Mouse (Mus musculus) embryonic facial prominence, embryonic 15.5 days (tissue): ENCODE measurements around the gene Nrap. TPM values are rescaled to one million over a fixed set of nuclear protein-coding genes. Genes with fewer than 3 reads are reported as not detected.

ENCODE experiments used
- ATAC-seq: fragments of 200-750 bp; cut with Nextera tagmentation; 2 replicates; pipeline ENCODE4 v1.8.0; 2017; ENCODE audit warnings: low read depth, moderate TSS enrichment; ENCODE audit not compliant: insufficient number of reproducible peaks, low FRiP score, low TSS enrichment
- H3K27ac ChIP-seq: fragments of 300-500 bp; sonication (generic); replicated peaks from 2 replicates; pipeline ENCODE4 v1.5.1; 2015; ENCODE audit warnings: mild to moderate bottlenecking, inconsistent platforms
- H3K27me3 ChIP-seq: fragments of 300-500 bp; sonication (generic); 2 replicates; pipeline ENCODE4 v1.6.1; 2015; ENCODE audit warnings: inconsistent platforms
- H3K36me3 ChIP-seq: fragments of 300-500 bp; sonication (generic); 2 replicates; pipeline ENCODE4 v1.6.1; 2015; ENCODE audit warnings: mild to moderate bottlenecking, inconsistent platforms
- H3K4me1 ChIP-seq: fragments of 300-500 bp; sonication (generic); 2 replicates; pipeline ENCODE4 v1.6.1; 2015; ENCODE audit warnings: inconsistent platforms
- H3K4me2 ChIP-seq: fragments of 300-500 bp; sonication (generic); replicated peaks from 2 replicates; pipeline ENCODE4 v1.6.1; 2015; ENCODE audit warnings: mild to moderate bottlenecking, inconsistent platforms
- H3K4me3 ChIP-seq: fragments of 300-500 bp; sonication (generic); replicated peaks from 2 replicates; pipeline ENCODE4 v1.5.1; 2015; ENCODE audit warnings: mild to moderate bottlenecking, inconsistent platforms
- H3K9ac ChIP-seq: fragments of 300-500 bp; sonication (generic); 2 replicates; pipeline ENCODE4 v1.6.1; 2015; ENCODE audit warnings: inconsistent platforms
- H3K9me3 ChIP-seq: fragments of 300-500 bp; sonication (generic); replicated peaks from 2 replicates; pipeline ENCODE4 v1.6.1; 2016; ENCODE audit warnings: inconsistent platforms
- WGBS: fragments of 180-500 bp; shearing (Covaris S2); methylation state at CpG from one replicate; pipeline ENCODE4 v1.1.7; 2015; 5-methylcytosine and 5-hydroxymethylcytosine counted together
- polyA plus RNA-seq: library from polyadenylated mRNA; unstranded; fragments of >200 nt; fragmentation: Nextera tagmentation; extraction: Ambion mirVana; gene quantifications from 2 replicates; pipeline ENCODE4 v1.2.1, GENCODE M21; 2015

The Nrap gene
- 3.3 and 4.8 TPM in 2 replicates for polyA plus RNA-seq

- no peak within 1 kb of the TSS for H3K9ac ChIP-seq
- 84% methylated on average over 11 of the region's 11 CpGs for WGBS
- no peaks in the 10 kb centered on the region for H3K36me3 ChIP-seq
- ATAC-seq: no peak
- H3K4me2 ChIP-seq: no peak within 1 kb of the TSS
- no peaks in the 10 kb centered on the region for H3K4me1 ChIP-seq
- H3K27me3 ChIP-seq: peaks cover 3% of the 10 kb centered on the region
- H3K4me3 ChIP-seq: no peak within 1 kb of the TSS
- no peaks in the 10 kb centered on the region for H3K9me3 ChIP-seq
- no peak within 1 kb of the TSS for H3K27ac ChIP-seq
These were observed at the start of gene Nrap for GRCm38 (mm10) chr19:56389879-56390278. Gene Nrap (minus strand): TSS chr19:56390037.

GRCm38 (mm10) chr19:56439072-56439434 is 49.2 kb upstream of the Nrap start:
- peaks cover 5% of the 10 kb centered on the region; the same call in 1 of the 2 replicates for H3K36me3 ChIP-seq
- no peak for ATAC-seq

GRCm38 (mm10) chr19:56438357-56439071 is 48.7 kb upstream of the Nrap start:
- no peak overlapping the region; the same call in 1 of the 2 replicates for H3K27ac ChIP-seq
- H3K4me3 ChIP-seq: no peak overlapping the region
- ATAC-seq: no peak
- no peaks in the 10 kb centered on the region for H3K9me3 ChIP-seq
- H3K9ac ChIP-seq: no peak overlapping the region
- H3K4me2 ChIP-seq: no peak overlapping the region
- peaks cover 5% of the 10 kb centered on the region; the same call in 1 of the 2 replicates for H3K36me3 ChIP-seq
- H3K27me3 ChIP-seq: no peaks in the 10 kb centered on the region
- 71% methylated on average over 7 of the region's 7 CpGs for WGBS
- peaks cover 4% of the 10 kb centered on the region for H3K4me1 ChIP-seq

More at GRCm38 (mm10) chr19:56439072-56439434, 49.2 kb upstream of the Nrap start:
- Histone ChIP-seq H3K27ac (no peak overlapping the region), H3K4me3 (no peak overlapping the region), H3K27me3 (no peaks in the 10 kb centered on the region), H3K9ac (no peak overlapping the region), H3K4me1 (peaks cover 4% of the 10 kb centered on the region), H3K9me3 (no peaks in the 10 kb centered on the region), H3K4me2 (no peak overlapping the region)
- 92% methylated on average over 6 of the region's 6 CpGs for WGBS

- H3K4me2 ChIP-seq: no peak overlapping the region
- no peaks in the 10 kb centered on the region for H3K9me3 ChIP-seq
- H3K4me3 ChIP-seq: no peak overlapping the region
- no peak overlapping the region for H3K27ac ChIP-seq
- H3K4me1 ChIP-seq: peaks cover 4% of the 10 kb centered on the region
- ATAC-seq: no peak
- no peaks in the 10 kb centered on the region for H3K27me3 ChIP-seq
- 65% methylated on average over 13 of the region's 13 CpGs for WGBS
- H3K36me3 ChIP-seq: peaks cover 10% of the 10 kb centered on the region; the same call in 1 of the 2 replicates
- H3K9ac ChIP-seq: no peak overlapping the region
These were observed 46.5 kb upstream of the Nrap start for GRCm38 (mm10) chr19:56436380-56436779.

- Histone ChIP-seq H3K36me3 (0 out of 2 replicates have a peak, but pooled peaks cover 5% of the 10 kb centered on the region), H3K27me3 (no peaks in the 10 kb centered on the region), H3K4me1 (peaks cover 4% of the 10 kb centered on the region), H3K4me3 (no peak overlapping the region), H3K9ac (no peak overlapping the region), H3K9me3 (no peaks in the 10 kb centered on the region), H3K27ac (no peak overlapping the region), H3K4me2 (no peak overlapping the region)
- WGBS: 89% methylated on average over 7 of the region's 7 CpGs
- ATAC-seq: no peak
These were observed 43.7 kb upstream of the Nrap start for GRCm38 (mm10) chr19:56433581-56433980.

GRCm38 (mm10) chr19:56432706-56433105 is 42.9 kb upstream of the Nrap start:
- 55% methylated on average over 10 of the region's 10 CpGs for WGBS
- no peak overlapping the region for H3K27ac ChIP-seq
- H3K4me2 ChIP-seq: no peak overlapping the region
- no peak for ATAC-seq
- H3K4me1 ChIP-seq: no peaks in the 10 kb centered on the region; the same call in 1 of the 2 replicates
- 0 out of 2 replicates have a peak, but pooled peaks cover 5% of the 10 kb centered on the region for H3K36me3 ChIP-seq
- no peak overlapping the region for H3K9ac ChIP-seq
- H3K27me3 ChIP-seq: no peaks in the 10 kb centered on the region
- H3K9me3 ChIP-seq: no peaks in the 10 kb centered on the region
- H3K4me3 ChIP-seq: no peak overlapping the region

- H3K27me3 ChIP-seq: no peaks in the 10 kb centered on the region
- ATAC-seq: no peak
- H3K4me2 ChIP-seq: no peak overlapping the region
- H3K27ac ChIP-seq: no peak overlapping the region
- H3K9me3 ChIP-seq: no peaks in the 10 kb centered on the region
- no peak overlapping the region for H3K9ac ChIP-seq
- no peak overlapping the region for H3K4me3 ChIP-seq
- 0 out of 2 replicates have a peak, but pooled peaks cover 5% of the 10 kb centered on the region for H3K36me3 ChIP-seq
- 48% methylated on average over 8 of the region's 8 CpGs for WGBS
- peaks cover 5% of the 10 kb centered on the region; the same call in 1 of the 2 replicates for H3K4me1 ChIP-seq
These were observed 40.5 kb upstream of the Nrap start for GRCm38 (mm10) chr19:56430369-56430768.

- Histone ChIP-seq H3K9me3 (no peaks in the 10 kb centered on the region), H3K36me3 (no peaks in the 10 kb centered on the region), H3K27ac (peak overlapping the region; percentile 24; the same call in 1 of the 2 replicates), H3K4me3 (no peak overlapping the region), H3K27me3 (no peaks in the 10 kb centered on the region), H3K4me1 (peaks cover 22% of the 10 kb centered on the region), H3K9ac (no peak overlapping the region), H3K4me2 (no peak overlapping the region)
- 71% methylated on average over 9 of the region's 9 CpGs for WGBS
- no peak for ATAC-seq
These were observed 35.7 kb upstream of the Nrap start for GRCm38 (mm10) chr19:56425492-56425891.

GRCm38 (mm10) chr19:56424606-56425395 is 35.0 kb upstream of the Nrap start:
- no peak overlapping the region for H3K27ac ChIP-seq
- H3K27me3 ChIP-seq: no peaks in the 10 kb centered on the region
- H3K4me2 ChIP-seq: no peak overlapping the region
- no peak overlapping the region for H3K4me3 ChIP-seq
- WGBS: 61% methylated on average over 17 of the region's 17 CpGs
- H3K9ac ChIP-seq: no peak overlapping the region
- H3K9me3 ChIP-seq: no peaks in the 10 kb centered on the region
- no peak for ATAC-seq
- H3K4me1 ChIP-seq: peaks cover 22% of the 10 kb centered on the region
- H3K36me3 ChIP-seq: no peaks in the 10 kb centered on the region

- 39% methylated on average over 12 of the region's 12 CpGs for WGBS
- H3K4me2 ChIP-seq: no peak overlapping the region
- peaks cover 22% of the 10 kb centered on the region for H3K4me1 ChIP-seq
- no peak for ATAC-seq
- no peaks in the 10 kb centered on the region for H3K27me3 ChIP-seq
- H3K9ac ChIP-seq: no peak overlapping the region
- no peaks in the 10 kb centered on the region for H3K36me3 ChIP-seq
- no peak overlapping the region for H3K4me3 ChIP-seq
- H3K27ac ChIP-seq: 0 out of 2 replicates have a peak overlapping the region, but pooled peaks have one; percentile 6
- no peaks in the 10 kb centered on the region for H3K9me3 ChIP-seq
These were observed 33.5 kb upstream of the Nrap start for GRCm38 (mm10) chr19:56423370-56423769.
